Mouse (Mus musculus) heart, postnatal 0 days (tissue): Measurements from ENCODE around the gene Dthd1. TPM values are rescaled to one million over a fixed set of nuclear protein-coding genes. Genes with fewer than 3 reads are reported as not detected.

ENCODE experiments used
- ATAC-seq: fragments of 200-750 bp; cut with Nextera tagmentation; 2 replicates; pipeline ENCODE4 v1.8.0; 2017; ENCODE audit warnings: low read depth, moderate number of reproducible peaks, moderate library complexity; ENCODE audit not compliant: insufficient read depth
- DNase-seq: peaks from one replicate; pipeline ENCODE4 v3.0.0-alpha.2; 2016; ENCODE audit warnings: low spot score
- H3K27ac ChIP-seq: fragments of 300-500 bp; sonication (generic); 2 replicates; pipeline ENCODE4 v1.5.1; 2014; ENCODE audit warnings: low read depth, mild to moderate bottlenecking
- H3K27me3 ChIP-seq: fragments of 300-500 bp; sonication (generic); 2 replicates; pipeline ENCODE4 v1.6.1; 2014; ENCODE audit warnings: low read length, mixed read lengths; ENCODE audit not compliant: control insufficient read depth, insufficient read depth
- H3K36me3 ChIP-seq: fragments of 300-500 bp; sonication (generic); replicated peaks from 2 replicates; pipeline ENCODE4 v1.6.1; 2014; ENCODE audit warnings: low read length, mixed read lengths; ENCODE audit not compliant: control insufficient read depth, insufficient read depth
- H3K4me1 ChIP-seq: fragments of 300-500 bp; sonication (generic); 2 replicates; pipeline ENCODE4 v1.6.1; 2014; ENCODE audit warnings: antibody characterized with exemption; ENCODE audit not compliant: control insufficient read depth, insufficient read depth
- H3K4me2 ChIP-seq: fragments of 300-500 bp; sonication (generic); 2 replicates; pipeline ENCODE4 v1.6.1; 2014; ENCODE audit warnings: low read depth, mild to moderate bottlenecking, low read length, moderate library complexity
- H3K4me3 ChIP-seq: fragments of 300-500 bp; sonication (generic); 2 replicates; pipeline ENCODE4 v1.5.1; 2014; ENCODE audit warnings: low read depth, low read length
- H3K9ac ChIP-seq: fragments of 300-500 bp; sonication (generic); replicated peaks from 2 replicates; pipeline ENCODE4 v1.6.1; 2014; ENCODE audit warnings: low read depth, low read length, mixed read lengths
- H3K9me3 ChIP-seq: fragments of 300-500 bp; sonication (generic); replicated peaks from 2 replicates; pipeline ENCODE4 v1.6.1; 2016; ENCODE audit warnings: low read length; ENCODE audit not compliant: control insufficient read depth
- CTCF ChIP-seq: IDR thresholded peaks from 2 replicates; pipeline ENCODE4 v1.5.1; 2016; ENCODE audit warnings: antibody characterized with exemption, control low read depth, low read depth
- EP300 ChIP-seq: IDR thresholded peaks from 2 replicates; pipeline ENCODE4 v1.6.1; 2016; ENCODE audit warnings: antibody characterized with exemption, low read depth
- WGBS: fragments of 180-500 bp; shearing (Covaris S2); extraction: QIAGEN DNeasy Blood & Tissue Kit; methylation state at CpG from one replicate; pipeline ENCODE4 v1.1.7; 2014; 5-methylcytosine and 5-hydroxymethylcytosine counted together
- polyA plus RNA-seq: library from polyadenylated mRNA; unstranded; fragments of >200 nt; fragmentation: Nextera tagmentation; extraction: Ambion mirVana; gene quantifications from 2 replicates; pipeline ENCODE4 v1.2.1, GENCODE M21; 2015
- total RNA-seq: library from RNA; depleted of rRNA; stranded (reverse); fragments of >200 nt; gene quantifications from 2 replicates; pipeline ENCODE4 v1.2.3, GENCODE M21; 2014; ENCODE audit warnings: low replicate concordance; rRNA removed

The Dthd1 gene
- total RNA-seq (not detected in 2 replicates), polyA plus RNA-seq (not detected in 2 replicates)

- Histone ChIP-seq H3K4me3 (no peak within 1 kb of the TSS), H3K27me3 (no peaks in the 10 kb centered on the region), H3K9ac (no peak within 1 kb of the TSS), H3K9me3 (peaks cover 3% of the 10 kb centered on the region), H3K27ac (no peak within 1 kb of the TSS), H3K4me2 (no peak within 1 kb of the TSS), H3K36me3 (no peaks in the 10 kb centered on the region), H3K4me1 (no peaks in the 10 kb centered on the region)
- WGBS, result 71% methylated on average over 6 of the region's 6 CpGs
- TF ChIP-seq EP300, result no peak
- TF ChIP-seq CTCF, result no peak
- ATAC-seq, result no peak
- no peak for DNase-seq
These were observed at the start of gene Dthd1 for GRCm38 (mm10) chr5:62813402-62814071. TSS of gene Dthd1 (plus strand) at chr5:62813823.

GRCm38 (mm10) chr5:62764161-62764560 lies 49.5 kb upstream of the Dthd1 start:
- DNase-seq, result no peak
- H3K36me3 ChIP-seq, result no peaks in the 10 kb centered on the region
- no peaks in the 10 kb centered on the region for H3K27me3 ChIP-seq
- no peak overlapping the region for H3K9ac ChIP-seq
- peaks cover 20% of the 10 kb centered on the region for H3K4me1 ChIP-seq
- no peak overlapping the region for H3K27ac ChIP-seq
- no peaks in the 10 kb centered on the region for H3K9me3 ChIP-seq
- TF ChIP-seq CTCF (no peak), EP300 (no peak)
- no peak overlapping the region for H3K4me3 ChIP-seq
- ATAC-seq, result no peak
- WGBS, result 68% methylated on average over 5 of the region's 5 CpGs
- H3K4me2 ChIP-seq, result peak overlapping the region; percentile 95; the same call in 1 of the 2 replicates

GRCm38 (mm10) chr5:62765459-62765783 lies 48.2 kb upstream of the Dthd1 start:
- H3K9me3 ChIP-seq, result no peaks in the 10 kb centered on the region
- peaks cover 20% of the 10 kb centered on the region for H3K4me1 ChIP-seq
- DNase-seq (no peak), ATAC-seq (0 out of 2 replicates have a peak, but pooled peaks have one; percentile 5)
- H3K4me2 ChIP-seq, result peak overlapping the region; percentile 95
- peak overlapping the region; percentile 71 for H3K9ac ChIP-seq
- H3K4me3 ChIP-seq, result peak overlapping the region; percentile 76
- H3K36me3 ChIP-seq, result no peaks in the 10 kb centered on the region
- TF ChIP-seq EP300 (no peak), CTCF (no peak)
- H3K27ac ChIP-seq, result peak overlapping the region; percentile 51; the same call in 1 of the 2 replicates
- H3K27me3 ChIP-seq, result no peaks in the 10 kb centered on the region
- WGBS, result 20% methylated on average over 5 of the region's 5 CpGs

- Histone ChIP-seq H3K9me3 (no peaks in the 10 kb centered on the region), H3K9ac (peak within 1 kb of the TSS; percentile 71), H3K27ac (peak within 1 kb of the TSS; percentile 51), H3K36me3 (no peaks in the 10 kb centered on the region), H3K27me3 (no peaks in the 10 kb centered on the region), H3K4me3 (peak within 1 kb of the TSS; percentile 76), H3K4me1 (peaks cover 20% of the 10 kb centered on the region), H3K4me2 (peak within 1 kb of the TSS; percentile 95)
- no peak for TF ChIP-seq EP300
- TF ChIP-seq CTCF, result no peak
- peak; percentile 74 for ATAC-seq
- WGBS, result under 1% methylated on average over 104 of the region's 106 CpGs
- peak; percentile 25 for DNase-seq
These were observed 47.6 kb upstream of the Dthd1 start, which contains the start of gene Arap2 for GRCm38 (mm10) chr5:62765784-62766701. TSS of gene Arap2 (minus strand) at chr5:62766159.

GRCm38 (mm10) chr5:62771775-62772599 lies 41.6 kb upstream of the Dthd1 start:
- no peak overlapping the region for H3K9ac ChIP-seq
- no peak overlapping the region for H3K4me3 ChIP-seq
- no peak for TF ChIP-seq EP300
- TF ChIP-seq CTCF, result no peak
- no peak for DNase-seq
- no peaks in the 10 kb centered on the region for H3K27me3 ChIP-seq
- H3K9me3 ChIP-seq, result no peaks in the 10 kb centered on the region
- ATAC-seq, result no peak
- WGBS, result 71% methylated on average over 11 of the region's 11 CpGs
- H3K27ac ChIP-seq, result no peak overlapping the region
- no peaks in the 10 kb centered on the region for H3K4me1 ChIP-seq
- H3K4me2 ChIP-seq, result no peak overlapping the region
- no peaks in the 10 kb centered on the region for H3K36me3 ChIP-seq
